Mouse (Mus musculus) CH12.LX (cell line): ENCODE measurements around the gene 4930469K13Rik.

ENCODE experiments used
- BHLHE40 ChIP-seq: IDR thresholded peaks from 2 replicates; pipeline ENCODE4 v1.6.1; 2011; ENCODE audit warnings: mild to moderate bottlenecking, low read depth, low read length, improper control_type of control experiment
- EP300 ChIP-seq: IDR thresholded peaks from 2 replicates; pipeline ENCODE4 v1.6.1; 2011; ENCODE audit warnings: low read length, improper control_type of control experiment
- GABPA ChIP-seq: IDR thresholded peaks from 2 replicates; pipeline ENCODE4 v1.6.1; 2012; ENCODE audit warnings: low read depth, low read length, improper control_type of control experiment, inconsistent platforms; ENCODE audit not compliant: insufficient replicate concordance
- IRF4 ChIP-seq: IDR thresholded peaks from 2 replicates; pipeline ENCODE4 v1.6.1; 2014; ENCODE audit warnings: low read depth, mild to moderate bottlenecking, inconsistent platforms, low read length, improper control_type of control experiment
- MAFK ChIP-seq: IDR thresholded peaks from 2 replicates; pipeline ENCODE4 v1.6.1; 2011; ENCODE audit warnings: low read length, improper control_type of control experiment; ENCODE audit not compliant: insufficient replicate concordance
- UBTF ChIP-seq: IDR thresholded peaks from 2 replicates; pipeline ENCODE4 v1.6.1; 2012; ENCODE audit warnings: low read depth, mild to moderate bottlenecking, inconsistent platforms, low read length, improper control_type of control experiment, moderate library complexity
- ZC3H11A ChIP-seq: IDR thresholded peaks from 2 replicates; pipeline ENCODE4 v1.6.1; 2012; ENCODE audit warnings: low read depth, mild to moderate bottlenecking, inconsistent platforms, low read length, improper control_type of control experiment

GRCm38 (mm10) chr11:33998244-33998643 is 100.1 kb downstream of the 4930469K13Rik start:
- no peak for TF ChIP-seq MAFK
- TF ChIP-seq BHLHE40: no peak
- no peak for TF ChIP-seq UBTF
- no peak for TF ChIP-seq IRF4
- no peak for TF ChIP-seq EP300
- no peak for TF ChIP-seq GABPA
- no peak for TF ChIP-seq ZC3H11A
